Mouse (Mus musculus) cerebellum, adult 2 months (tissue): Measurements from ENCODE around the gene Dock9.

Experiments
- CTCF ChIP-seq: fragments of 200-500 bp; IDR thresholded peaks from 2 replicates; pipeline ENCODE4 v1.5.1; 2011; ENCODE audit warnings: low read depth, mild to moderate bottlenecking, control low read depth, low read length, moderate library complexity, borderline replicate concordance; ENCODE audit not compliant: insufficient read depth
- POLR2A ChIP-seq: fragments of 200-500 bp; IDR thresholded peaks from 2 replicates; pipeline ENCODE4 v1.6.1; 2011; ENCODE audit warnings: low read length, control low read depth, borderline replicate concordance; ENCODE audit not compliant: insufficient read depth

- TF ChIP-seq CTCF (no peak), POLR2A (no peak)
These were observed 263.1 kb downstream of the Dock9 start for GRCm38 (mm10) chr14:121534501-121534900.
